Mouse (Mus musculus) limb, embryonic 15.5 days (tissue): ENCODE data around the gene Rev3l. TPM values are rescaled to one million over a fixed set of nuclear protein-coding genes. Genes with fewer than 3 reads are reported as not detected.
A peak's percentile ranks its signal among the peaks of the same experiment; 100 is the strongest.

Experiments used
- ATAC-seq: fragments of 200-750 bp; cut with Nextera tagmentation; 2 replicates; pipeline ENCODE4 v1.8.0; 2017; ENCODE audit warnings: low read depth, moderate TSS enrichment; ENCODE audit not compliant: insufficient number of reproducible peaks, low FRiP score, low TSS enrichment
- H3K27ac ChIP-seq: fragments of 300-500 bp; sonication (generic); 2 replicates; pipeline ENCODE4 v1.5.1; 2015; ENCODE audit warnings: moderate library complexity, mild to moderate bottlenecking, inconsistent platforms
- H3K27me3 ChIP-seq: fragments of 300-500 bp; sonication (generic); 2 replicates; pipeline ENCODE4 v1.6.1; 2015; ENCODE audit warnings: inconsistent platforms
- H3K36me3 ChIP-seq: fragments of 300-500 bp; sonication (generic); 2 replicates; pipeline ENCODE4 v1.6.1; 2015; ENCODE audit warnings: inconsistent platforms
- H3K4me1 ChIP-seq: fragments of 300-500 bp; sonication (generic); 2 replicates; pipeline ENCODE4 v1.6.1; 2015; ENCODE audit warnings: inconsistent platforms
- H3K4me2 ChIP-seq: fragments of 300-500 bp; sonication (generic); 2 replicates; pipeline ENCODE4 v1.6.1; 2015; ENCODE audit warnings: mild to moderate bottlenecking, inconsistent platforms
- H3K4me3 ChIP-seq: fragments of 300-500 bp; sonication (generic); 2 replicates; pipeline ENCODE4 v1.5.1; 2015; ENCODE audit warnings: mild to moderate bottlenecking, inconsistent platforms
- H3K9ac ChIP-seq: fragments of 300-500 bp; sonication (generic); 2 replicates; pipeline ENCODE4 v1.6.1; 2015; ENCODE audit warnings: inconsistent platforms
- H3K9me3 ChIP-seq: fragments of 300-500 bp; sonication (generic); 2 replicates; pipeline ENCODE4 v1.6.1; 2016; ENCODE audit warnings: inconsistent platforms
- WGBS: fragments of 180-500 bp; shearing (Covaris S2); methylation state at CpG from one replicate; pipeline ENCODE4 v1.1.7; 2015; 5-methylcytosine and 5-hydroxymethylcytosine counted together
- polyA plus RNA-seq: library from polyadenylated mRNA; unstranded; fragments of >200 nt; fragmentation: Nextera tagmentation; extraction: Ambion mirVana; gene quantifications from 2 replicates; pipeline ENCODE4 v1.2.1, GENCODE M21; 2015

Rev3l gene
- polyA plus RNA-seq, 1 experiment from 2014 or later, result 16.1 TPM

DNA sequence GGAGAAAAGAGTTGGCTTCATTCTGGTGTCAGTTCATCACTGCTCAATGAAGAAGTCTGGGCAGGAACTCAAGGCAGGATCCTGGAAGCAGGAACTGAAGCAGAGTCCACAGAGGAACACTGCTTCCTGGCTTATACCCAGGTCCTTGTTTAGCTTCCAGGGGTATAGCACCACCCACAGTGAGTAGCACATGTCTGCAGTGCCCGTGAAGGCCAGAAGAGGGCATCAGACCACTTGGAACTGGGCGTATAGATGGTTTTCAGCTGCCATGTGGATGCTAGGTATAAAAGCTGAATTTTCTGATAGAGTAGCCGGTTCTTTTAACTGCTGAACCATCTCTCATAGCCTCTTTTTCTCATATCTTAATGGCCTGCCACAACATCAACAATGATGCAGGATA, 79.6 kb downstream of the Rev3l start:
- peaks cover 46% of the 10 kb centered on the region for H3K36me3 ChIP-seq
- no peak overlapping the region for H3K27ac ChIP-seq
- no peaks in the 10 kb centered on the region for H3K27me3 ChIP-seq
- ATAC-seq, result no peak
- no peak overlapping the region for H3K4me2 ChIP-seq
- no peaks in the 10 kb centered on the region for H3K9me3 ChIP-seq
- H3K4me1 ChIP-seq, result no peaks in the 10 kb centered on the region
- no peak overlapping the region for H3K9ac ChIP-seq
- WGBS, result 69% methylated on average over 3 of the region's 3 CpGs
- H3K4me3 ChIP-seq, result no peak overlapping the region

- no peak overlapping the region for H3K27ac ChIP-seq
- no peak overlapping the region for H3K4me2 ChIP-seq
- 55% methylated on average over 1 of the region's 1 CpGs for WGBS
- no peak overlapping the region for H3K4me3 ChIP-seq
- no peak overlapping the region for H3K9ac ChIP-seq
- H3K36me3 ChIP-seq, result peaks cover 31% of the 10 kb centered on the region
- no peaks in the 10 kb centered on the region for H3K9me3 ChIP-seq
- no peak for ATAC-seq
- no peaks in the 10 kb centered on the region for H3K27me3 ChIP-seq
- no peaks in the 10 kb centered on the region for H3K4me1 ChIP-seq
These were observed 110.7 kb downstream of the Rev3l start for GRCm38 (mm10) chr10:39842621-39843020.

DNA sequence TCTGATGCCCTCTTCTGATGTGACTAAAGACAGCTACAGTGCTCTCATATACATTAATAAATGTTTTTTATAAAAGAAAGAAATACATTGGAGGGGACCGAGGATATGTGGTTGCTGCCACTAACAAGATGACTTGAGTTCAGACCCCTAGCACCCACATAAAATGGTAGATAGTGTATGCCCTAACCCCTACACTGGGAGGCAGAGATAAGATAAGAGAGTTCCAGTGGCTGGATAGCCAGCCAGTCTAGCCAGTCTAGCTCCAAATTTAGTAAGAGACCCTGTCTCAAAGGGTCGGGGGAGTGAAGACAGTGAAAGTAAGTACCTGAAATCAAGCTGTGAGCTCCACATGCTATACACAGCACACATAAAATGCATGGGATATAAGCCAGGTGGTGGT, 133.6 kb downstream of the Rev3l start:
- Histone ChIP-seq H3K9ac (no peak overlapping the region), H3K4me1 (no peaks in the 10 kb centered on the region), H3K4me2 (no peak overlapping the region), H3K27me3 (no peaks in the 10 kb centered on the region), H3K36me3 (peaks cover 50% of the 10 kb centered on the region), H3K9me3 (no peaks in the 10 kb centered on the region), H3K27ac (no peak overlapping the region), H3K4me3 (no peak overlapping the region)
- 93% methylated on average over 2 of the region's 2 CpGs for WGBS
- no peak for ATAC-seq

DNA sequence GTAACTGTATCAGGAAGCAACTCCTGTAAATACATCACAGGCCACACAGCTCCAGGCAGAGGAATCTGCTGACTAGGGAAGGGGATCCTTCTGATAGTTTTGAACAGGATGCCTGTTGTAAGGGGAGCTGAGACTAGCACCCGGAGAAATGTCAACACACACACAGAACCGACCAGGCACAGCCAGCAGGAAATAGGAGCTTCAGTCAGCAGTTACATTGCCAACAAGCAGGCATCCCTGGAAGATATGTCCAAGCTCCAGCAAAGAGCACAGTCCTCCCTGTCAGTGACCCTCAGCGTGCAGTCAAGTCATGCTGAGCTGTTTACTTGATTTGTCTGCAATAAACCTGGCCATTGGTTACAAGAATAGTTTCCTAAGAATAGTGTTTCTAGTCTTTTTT, 156.7 kb downstream of the Rev3l start:
- no peak for ATAC-seq
- 72% methylated on average over 3 of the region's 3 CpGs for WGBS
- H3K4me1 ChIP-seq, result no peaks in the 10 kb centered on the region
- no peak overlapping the region for H3K4me3 ChIP-seq
- 0 out of 2 replicates have a peak, but pooled peaks cover 6% of the 10 kb centered on the region for H3K36me3 ChIP-seq
- H3K4me2 ChIP-seq, result no peak overlapping the region
- H3K9me3 ChIP-seq, result no peaks in the 10 kb centered on the region
- no peaks in the 10 kb centered on the region for H3K27me3 ChIP-seq
- no peak overlapping the region for H3K27ac ChIP-seq
- no peak overlapping the region for H3K9ac ChIP-seq

DNA sequence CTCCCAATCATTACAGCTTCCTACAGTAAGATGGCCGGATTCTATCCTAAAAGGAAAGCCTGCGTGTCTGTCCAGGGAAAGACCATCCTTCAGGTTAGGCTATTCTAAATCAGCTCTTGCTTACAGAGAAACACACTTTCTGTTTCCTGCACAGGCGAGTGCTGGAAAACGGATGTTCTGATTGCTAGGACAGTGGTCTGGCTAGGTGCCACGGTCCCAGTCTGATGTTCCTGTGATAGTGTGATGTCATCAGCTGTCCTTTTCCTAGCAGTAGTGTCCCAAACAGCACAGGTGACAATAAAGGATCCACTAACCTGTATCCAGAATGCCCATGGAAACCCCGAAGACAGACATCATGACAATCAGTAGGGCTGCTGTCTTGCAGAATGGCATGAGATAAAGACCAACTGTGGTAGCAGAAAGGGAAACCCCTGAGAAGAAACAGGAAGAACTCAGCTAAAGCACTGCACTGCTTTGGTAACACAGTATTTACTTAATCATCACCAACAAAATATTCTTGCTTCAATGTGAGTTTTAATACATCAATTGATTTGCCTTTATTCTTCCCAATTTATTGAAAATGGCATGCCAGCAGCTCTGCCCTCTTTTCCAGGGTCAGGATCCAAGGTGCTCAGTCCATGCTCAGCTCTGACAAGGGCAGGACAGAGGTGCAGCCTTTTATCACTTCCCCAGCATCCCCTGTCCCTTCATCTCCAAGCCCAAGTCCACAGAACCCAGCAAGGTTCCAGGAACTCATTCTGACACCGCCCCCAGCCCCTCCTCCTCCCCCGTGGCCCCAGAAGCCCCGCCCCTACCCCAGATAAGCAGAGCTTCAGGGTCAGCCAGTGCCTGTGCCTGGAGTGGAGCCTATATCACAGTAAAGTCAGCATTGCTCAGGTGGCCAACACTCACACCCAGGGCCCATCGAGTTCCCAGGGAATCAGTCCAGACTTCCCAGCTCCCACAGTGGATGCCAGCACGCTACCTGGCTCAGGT, 162.1 kb downstream of the Rev3l start:
- WGBS, result 73% methylated on average over 11 of the region's 11 CpGs
- Histone ChIP-seq H3K9me3 (no peaks in the 10 kb centered on the region), H3K4me1 (peaks cover 10% of the 10 kb centered on the region), H3K27ac (no peak overlapping the region), H3K9ac (no peak overlapping the region), H3K27me3 (no peaks in the 10 kb centered on the region), H3K36me3 (0 out of 2 replicates have a peak, but pooled peaks cover 6% of the 10 kb centered on the region), H3K4me3 (no peak overlapping the region), H3K4me2 (no peak overlapping the region)
- no peak for ATAC-seq

GRCm38 (mm10) chr10:39896503-39896902, 164.6 kb downstream of the Rev3l start:
- WGBS, result 86% methylated on average over 5 of the region's 5 CpGs
- peaks cover 12% of the 10 kb centered on the region for H3K4me1 ChIP-seq
- ATAC-seq, result no peak

DNA sequence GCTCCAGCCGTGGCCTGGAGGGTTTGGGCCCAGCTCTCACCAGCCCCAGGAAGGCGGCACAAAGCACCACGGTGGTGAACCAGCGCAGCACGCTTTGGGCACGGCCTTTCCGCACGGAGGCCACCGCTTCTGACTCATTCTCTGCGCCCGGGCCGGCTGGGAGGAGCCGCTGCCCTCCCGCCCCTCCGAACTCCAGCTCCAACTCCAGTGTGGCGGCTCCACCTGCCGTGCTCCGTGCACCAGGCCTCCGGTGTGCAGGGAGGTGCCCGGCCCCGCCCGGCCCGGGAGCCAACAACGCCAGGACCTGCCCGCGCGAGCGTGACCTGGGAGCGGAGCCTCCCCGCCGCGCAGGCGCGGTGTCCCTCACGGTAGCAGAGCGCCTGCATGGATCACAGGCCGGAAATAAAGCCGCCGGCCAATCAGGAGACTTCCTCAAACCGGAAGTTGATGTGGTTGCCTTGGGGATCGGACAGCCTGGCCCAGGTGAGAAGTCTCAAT, 167.0 kb downstream of the Rev3l start, which contains the start of gene Mfsd4b4:
Gene Mfsd4b4 (minus strand): TSS at position 365 of the 498 bp plus-strand sequence.
- WGBS, result under 1% methylated on average over 41 of the region's 41 CpGs
- peak within 1 kb of the TSS; percentile 66 for H3K4me2 ChIP-seq
- H3K36me3 ChIP-seq, result no peaks in the 10 kb centered on the region
- H3K4me1 ChIP-seq, result peaks cover 12% of the 10 kb centered on the region
- no peaks in the 10 kb centered on the region for H3K27me3 ChIP-seq
- H3K9ac ChIP-seq, result peak within 1 kb of the TSS; percentile 78
- no peaks in the 10 kb centered on the region for H3K9me3 ChIP-seq
- peak within 1 kb of the TSS; percentile 77 for H3K4me3 ChIP-seq
- ATAC-seq, result peak; percentile 92
- H3K27ac ChIP-seq, result peak within 1 kb of the TSS; percentile 79

More at GRCm38 (mm10) chr10:39896503-39896902, 164.6 kb downstream of the Rev3l start:
- Histone ChIP-seq H3K36me3 (0 out of 2 replicates have a peak, but pooled peaks cover under 1% of the 10 kb centered on the region), H3K27ac (no peak overlapping the region), H3K9me3 (no peaks in the 10 kb centered on the region), H3K9ac (no peak overlapping the region), H3K4me2 (no peak overlapping the region), H3K27me3 (no peaks in the 10 kb centered on the region), H3K4me3 (no peak overlapping the region)

DNA sequence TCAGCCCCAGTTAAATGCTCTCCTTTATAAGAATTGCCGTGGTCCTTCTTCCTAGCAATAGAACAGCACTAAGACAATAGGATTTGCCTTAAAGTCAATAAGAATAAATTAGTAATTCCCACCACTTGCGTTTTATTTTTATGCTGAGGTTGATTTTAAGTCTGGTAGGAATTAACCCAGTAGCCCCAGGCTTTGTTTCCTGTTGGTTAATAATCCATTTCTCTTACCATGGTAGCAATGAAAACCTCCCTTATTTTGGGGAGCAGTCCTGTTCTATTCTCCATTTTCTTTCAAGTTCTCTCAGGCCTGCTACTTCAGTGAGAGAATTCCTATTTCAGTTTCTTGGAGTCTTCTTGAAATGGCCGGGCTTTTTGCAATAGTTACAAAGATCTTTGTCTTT, 172.3 kb downstream of the Rev3l start:
- Histone ChIP-seq H3K27ac (no peak overlapping the region), H3K4me1 (0 out of 2 replicates have a peak, but pooled peaks cover 2% of the 10 kb centered on the region), H3K27me3 (no peaks in the 10 kb centered on the region), H3K4me2 (no peak overlapping the region), H3K9ac (no peak overlapping the region), H3K4me3 (no peak overlapping the region), H3K9me3 (no peaks in the 10 kb centered on the region), H3K36me3 (no peaks in the 10 kb centered on the region)
- ATAC-seq, result no peak
- WGBS, result 63% methylated on average over 3 of the region's 3 CpGs

DNA sequence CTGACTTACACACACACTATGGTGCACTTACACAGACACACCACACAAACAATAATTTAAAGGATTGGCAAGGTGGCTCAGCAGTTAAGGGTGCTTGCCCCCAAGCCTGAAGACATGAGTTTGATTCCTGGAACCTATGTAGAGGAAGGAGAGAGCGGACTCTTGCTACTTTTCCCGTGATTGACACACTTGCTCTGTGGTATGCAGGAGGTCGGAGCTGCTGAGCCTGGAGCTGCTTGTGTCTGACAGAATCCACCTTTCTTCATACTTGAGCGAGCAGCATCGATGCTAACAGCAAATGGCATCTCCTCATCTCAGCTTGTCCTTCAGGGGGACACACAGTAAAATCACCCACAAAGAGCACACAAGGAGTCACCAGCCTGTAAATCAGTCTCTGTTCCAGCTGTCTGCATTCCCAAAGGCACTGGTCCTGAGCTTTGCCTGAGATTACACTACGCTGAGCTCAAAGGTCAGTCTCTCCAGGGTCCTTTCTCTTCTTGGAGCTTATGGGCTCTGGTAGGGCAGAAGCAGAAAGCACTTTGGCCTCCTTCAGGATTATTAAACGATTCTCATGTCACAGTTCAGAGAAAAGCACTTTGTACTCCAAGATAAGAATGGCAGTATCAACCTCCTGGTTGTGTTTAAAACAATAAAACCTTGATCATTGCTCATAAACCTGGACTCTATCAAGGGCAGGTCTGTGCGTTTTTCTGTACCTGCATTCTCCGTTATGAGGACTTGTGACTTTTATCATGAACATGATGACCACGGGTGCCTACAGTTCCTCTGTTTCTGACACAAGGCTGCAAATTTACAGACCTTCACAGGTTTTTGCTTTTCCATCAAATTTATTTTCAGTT, 175.1 kb downstream of the Rev3l start:
- H3K9ac ChIP-seq, result no peak overlapping the region
- no peak overlapping the region for H3K27ac ChIP-seq
- no peaks in the 10 kb centered on the region for H3K4me1 ChIP-seq
- no peaks in the 10 kb centered on the region for H3K9me3 ChIP-seq
- no peaks in the 10 kb centered on the region for H3K27me3 ChIP-seq
- 81% methylated on average over 10 of the region's 10 CpGs for WGBS
- H3K4me2 ChIP-seq, result no peak overlapping the region
- H3K36me3 ChIP-seq, result no peaks in the 10 kb centered on the region
- H3K4me3 ChIP-seq, result no peak overlapping the region
- no peak for ATAC-seq

DNA sequence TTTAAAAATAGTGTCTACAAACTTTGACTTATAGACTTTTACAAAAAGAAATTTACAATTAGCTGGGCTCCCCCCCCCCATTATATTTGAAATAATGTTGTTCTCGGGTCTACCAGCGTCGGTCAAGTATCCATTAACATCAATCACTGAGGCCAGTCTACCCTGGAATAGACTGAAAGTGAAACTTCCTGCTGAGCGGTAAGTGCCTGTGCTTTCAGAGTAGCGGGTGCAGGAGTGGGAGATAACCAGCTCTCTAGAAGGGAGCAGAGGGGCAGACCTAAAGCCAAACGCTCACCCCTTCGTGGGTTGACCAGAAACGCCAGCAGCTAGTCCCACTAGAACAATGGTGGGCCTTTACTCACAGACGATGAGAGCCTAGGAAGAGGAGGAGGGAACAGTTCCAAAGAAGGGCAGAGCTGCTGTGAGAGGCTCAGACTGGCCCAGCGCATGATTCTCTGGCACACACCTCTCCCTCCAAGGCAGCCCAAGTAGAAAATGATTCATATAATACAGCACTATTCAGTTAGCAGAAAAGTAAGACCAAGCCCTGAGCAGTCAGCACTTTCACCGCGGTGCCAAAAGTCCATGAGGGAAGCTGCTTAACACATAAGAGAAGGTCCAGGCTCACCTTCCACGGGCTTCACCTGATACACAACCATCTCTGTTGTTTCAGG, 177.0 kb downstream of the Rev3l start:
- no peaks in the 10 kb centered on the region for H3K9me3 ChIP-seq
- 72% methylated on average over 13 of the region's 13 CpGs for WGBS
- no peak overlapping the region for H3K27ac ChIP-seq
- no peaks in the 10 kb centered on the region for H3K27me3 ChIP-seq
- no peaks in the 10 kb centered on the region for H3K36me3 ChIP-seq
- no peak overlapping the region for H3K4me2 ChIP-seq
- no peak overlapping the region for H3K9ac ChIP-seq
- no peak overlapping the region for H3K4me3 ChIP-seq
- no peaks in the 10 kb centered on the region for H3K4me1 ChIP-seq
- no peak for ATAC-seq

DNA sequence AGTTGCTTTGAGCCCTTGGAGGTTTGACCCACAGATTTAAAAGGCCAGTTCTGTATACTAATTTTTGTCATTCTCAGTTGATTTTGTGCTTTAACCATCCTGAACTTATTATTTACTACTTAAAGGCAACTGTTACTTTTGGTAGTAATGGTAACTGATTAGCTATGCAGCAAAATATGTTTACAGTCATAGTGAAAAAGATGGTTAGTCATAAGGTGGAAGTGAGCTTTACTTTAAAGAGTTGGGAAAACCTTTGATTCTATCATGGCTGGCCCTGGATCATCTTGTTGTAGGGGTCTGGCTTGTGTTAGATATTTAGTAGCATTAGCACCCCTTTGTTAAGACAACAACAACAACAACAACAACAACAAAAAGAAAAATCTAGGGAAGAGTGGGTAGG, 180.7 kb downstream of the Rev3l start:
- ATAC-seq, result no peak

More for the DNA sequence above, 180.7 kb downstream of the Rev3l start:
- H3K9me3 ChIP-seq, result no peaks in the 10 kb centered on the region
- no peak overlapping the region for H3K27ac ChIP-seq
- H3K36me3 ChIP-seq, result no peaks in the 10 kb centered on the region
- no peak overlapping the region for H3K9ac ChIP-seq
- no peak overlapping the region for H3K4me3 ChIP-seq
- H3K4me2 ChIP-seq, result no peak overlapping the region
- no peaks in the 10 kb centered on the region for H3K27me3 ChIP-seq
- no peaks in the 10 kb centered on the region for H3K4me1 ChIP-seq
